Mouse (Mus musculus): ENCODE measurements around the gene Syne3. TPM values are rescaled to one million over a fixed set of nuclear protein-coding genes. Genes with fewer than 3 reads are reported as not detected.

Gene Syne3
- polyA plus RNA-seq, 1 experiment from 2014 or later, result 1.3 TPM

- no peak for ATAC-seq (ENCODE audit: insufficient number of reproducible peaks, insufficient read depth, low FRiP score, low TSS enrichment, low read depth)
- 33% methylated on average over 12 of the region's 12 CpGs for WGBS
- H3K9ac ChIP-seq, result no peak overlapping the region
- H3K4me2 ChIP-seq, result no peak overlapping the region
- no peak overlapping the region for H3K4me3 ChIP-seq
- no peak overlapping the region for H3K27ac ChIP-seq
- H3K27me3 ChIP-seq, result 0 out of 2 replicates have a peak, but pooled peaks cover 3% of the 10 kb centered on the region
- no peaks in the 10 kb centered on the region for H3K36me3 ChIP-seq
- H3K4me1 ChIP-seq, result peaks cover 6% of the 10 kb centered on the region; the same call in 1 of the 2 replicates
- H3K9me3 ChIP-seq, result no peaks in the 10 kb centered on the region
These were observed 129.2 kb downstream of the Syne3 start for GRCm38 (mm10) chr12:104880367-104880766.

Small RNA genes lying within 50 kb of the gene (microRNA-seq; reads per million reads assigned to microRNA genes)
- gene Mir3069, result 1.8 reads per million, percentile 3 among the genes with 10 or more reads in this experiment

Other genes with a start within 250 kb of the Syne3 start
- gene Clmn, start 144.7 kb downstream of the Syne3 start, polyA plus RNA-seq (2015; fragmentation: Nextera tagmentation; extraction: Ambion mirVana), result 4.3 TPM in 2 replicates
- gene Glrx5, start 22.9 kb upstream of the Syne3 start, polyA plus RNA-seq (2015; fragmentation: Nextera tagmentation; extraction: Ambion mirVana), result 149 and 158 TPM in 2 replicates
- not detected in 2 replicates for gene Tcl1b2, start 136.2 kb upstream of the Syne3 start, polyA plus RNA-seq (2015; fragmentation: Nextera tagmentation; extraction: Ambion mirVana)
- gene Tcl1b1, start 149.9 kb upstream of the Syne3 start, polyA plus RNA-seq (2015; fragmentation: Nextera tagmentation; extraction: Ambion mirVana), result not detected in 2 replicates
- gene Tcl1b5, start 166.5 kb upstream of the Syne3 start, polyA plus RNA-seq (2015; fragmentation: Nextera tagmentation; extraction: Ambion mirVana), result not detected in 2 replicates
- not detected in 2 replicates for gene Tcl1b3, start 181.2 kb upstream of the Syne3 start, polyA plus RNA-seq (2015; fragmentation: Nextera tagmentation; extraction: Ambion mirVana)
- not detected in 2 replicates for gene Tcl1b4, start 192.1 kb upstream of the Syne3 start, polyA plus RNA-seq (2015; fragmentation: Nextera tagmentation; extraction: Ambion mirVana)
- not detected in 2 replicates for gene Tcl1, start 213.0 kb upstream of the Syne3 start, polyA plus RNA-seq (2015; fragmentation: Nextera tagmentation; extraction: Ambion mirVana)

All from embryonic facial prominence, embryonic 13.5 days (tissue).